Mouse (Mus musculus) mouse trophoblast stem cell (cell line): ENCODE results near the gene Chmp6.

Experiments
- in situ Hi-C, 2 experiments: fragments of 300-500 bp; cut with MseI, MboI; formaldehyde crosslinking; loops; 2 replicates in 1 of 2; 3 replicates in 1 of 2; pipeline ENCODE4 v1.15.1; 2025

Gene Chmp6

DNA sequence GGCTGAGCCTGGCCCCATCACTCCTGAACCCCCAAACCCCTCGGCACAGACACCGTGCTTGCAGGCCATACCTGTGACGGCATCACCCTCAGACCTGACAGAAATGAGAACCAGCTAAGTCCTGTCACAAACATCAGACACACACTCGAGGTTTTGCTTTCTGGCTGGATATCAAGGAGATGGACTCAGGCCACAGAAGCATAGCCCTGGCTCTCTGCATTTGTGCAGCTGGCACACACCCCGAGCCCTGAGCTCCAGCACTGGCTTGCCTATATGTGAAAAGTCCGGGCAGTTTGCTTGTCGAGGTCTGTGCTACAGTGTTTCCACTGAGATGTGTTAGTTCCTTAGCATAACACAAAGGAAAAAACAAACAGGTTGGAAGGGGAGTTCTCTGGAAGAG is 5.5 kb upstream of the Chmp6 start:
- in situ Hi-C loops, result loop anchor here in 1 of 2 experiments (10.0 kb wide), 1 partner anchor 413 kb away; the partner anchor contains the start of gene Endov

DNA sequence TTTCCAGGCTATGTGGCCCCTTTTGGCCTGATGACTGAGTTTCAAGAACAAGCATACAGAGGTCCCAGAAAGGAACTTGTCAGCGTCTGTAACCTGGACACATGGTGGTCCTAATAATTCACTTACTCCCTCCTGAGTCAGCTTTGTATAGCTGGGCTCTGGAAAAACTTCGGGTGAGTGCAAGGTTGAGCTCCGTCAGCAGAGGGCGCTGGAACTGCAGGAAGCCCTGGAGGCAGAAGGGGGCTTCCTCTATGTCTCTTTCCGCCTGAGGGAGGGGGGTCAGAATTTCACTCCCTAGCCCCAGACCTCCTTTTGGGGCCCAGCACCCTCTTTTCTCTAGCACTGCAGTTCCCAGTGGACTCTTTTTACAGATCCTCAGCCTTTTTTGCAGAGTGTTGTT is 3.8 kb upstream of the Chmp6 start:
- in situ Hi-C loops, result loop anchor here in 1 of 2 experiments (10.0 kb wide), 1 partner anchor 415 kb away; the partner anchor contains the start of gene Endov

DNA sequence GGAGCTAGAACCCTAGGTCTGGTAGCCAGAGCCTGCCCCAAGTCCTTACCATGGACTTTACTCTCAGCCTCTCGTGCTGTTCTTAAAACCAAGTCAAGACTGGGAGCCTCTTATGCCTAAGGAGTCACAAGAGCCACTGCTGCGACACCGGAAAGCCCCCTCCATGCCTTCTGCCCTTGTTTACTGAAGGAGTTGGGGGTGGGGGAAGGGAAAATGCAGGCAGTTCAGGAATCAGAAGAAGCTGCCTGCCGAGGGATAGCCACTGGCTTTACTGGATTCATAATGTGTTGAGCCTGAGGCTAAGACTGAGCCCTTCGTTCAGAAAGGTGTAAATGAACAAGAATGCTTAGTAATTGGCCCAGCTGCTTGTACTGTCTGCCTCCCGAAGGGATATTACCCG is 396 bp upstream of the Chmp6 start:
- in situ Hi-C loops, result no loop called here

DNA sequence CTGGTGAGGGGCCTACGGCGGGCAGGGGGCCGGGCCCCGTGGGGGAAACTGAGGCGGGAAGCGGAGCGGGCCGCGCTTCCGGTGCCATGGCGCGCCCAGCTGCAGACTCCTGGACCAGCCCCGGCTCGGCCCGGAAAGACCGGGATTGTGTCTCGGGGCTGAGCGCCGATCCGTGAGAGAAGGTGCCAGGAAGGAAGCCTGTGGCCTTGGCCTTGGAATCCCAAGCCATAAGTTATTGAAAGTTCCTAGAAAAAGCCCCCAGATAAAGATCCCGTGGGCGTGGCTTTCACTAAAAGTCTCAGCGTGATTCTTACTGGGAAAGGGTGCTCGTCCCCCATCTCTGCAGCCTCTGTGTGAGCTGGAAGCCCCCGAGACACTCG is 684 bp downstream of the Chmp6 start:
- in situ Hi-C loops, result no loop called here

DNA sequence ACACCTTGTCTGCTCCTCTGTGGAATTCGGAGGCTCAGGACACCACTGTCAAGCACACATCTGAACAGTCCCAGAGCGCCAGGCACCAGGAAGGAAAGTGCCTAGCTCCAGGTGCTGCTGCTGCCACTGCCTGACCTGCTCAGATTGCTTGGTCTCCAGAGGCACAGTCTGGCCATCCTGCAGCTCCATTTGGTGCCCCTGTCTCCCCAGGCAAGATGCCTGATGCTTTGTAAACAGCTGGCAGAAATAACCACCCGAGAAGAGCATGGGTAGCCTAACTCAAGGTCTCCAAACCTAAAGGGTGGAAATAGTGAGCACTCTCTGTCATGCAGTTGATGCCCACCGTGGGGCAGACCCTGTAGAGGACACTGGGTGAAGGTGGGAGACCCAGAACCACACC is 1.1 kb downstream of the Chmp6 start:
- in situ Hi-C loops, result no loop called here

DNA sequence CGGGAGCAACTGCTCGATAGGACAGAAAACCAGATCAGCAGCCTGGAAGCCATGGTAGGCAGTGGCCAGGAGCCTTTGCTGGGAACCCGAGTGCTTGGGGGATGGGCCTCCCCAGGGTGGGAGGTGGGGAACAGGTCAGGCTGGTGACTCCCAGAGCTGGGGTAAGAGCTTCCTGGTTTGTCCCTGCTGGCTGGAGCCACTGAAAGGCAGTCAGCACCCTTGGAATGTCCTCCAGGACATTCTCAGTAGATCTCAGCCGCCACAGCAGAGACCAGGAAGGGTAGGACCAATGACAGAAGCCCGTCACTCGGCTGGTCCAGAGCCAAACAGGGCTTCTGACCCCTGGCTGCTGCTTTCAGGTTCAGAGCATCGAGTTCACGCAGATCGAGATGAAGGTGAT is 2.4 kb downstream of the Chmp6 start:
- in situ Hi-C loops, result no loop called here

DNA sequence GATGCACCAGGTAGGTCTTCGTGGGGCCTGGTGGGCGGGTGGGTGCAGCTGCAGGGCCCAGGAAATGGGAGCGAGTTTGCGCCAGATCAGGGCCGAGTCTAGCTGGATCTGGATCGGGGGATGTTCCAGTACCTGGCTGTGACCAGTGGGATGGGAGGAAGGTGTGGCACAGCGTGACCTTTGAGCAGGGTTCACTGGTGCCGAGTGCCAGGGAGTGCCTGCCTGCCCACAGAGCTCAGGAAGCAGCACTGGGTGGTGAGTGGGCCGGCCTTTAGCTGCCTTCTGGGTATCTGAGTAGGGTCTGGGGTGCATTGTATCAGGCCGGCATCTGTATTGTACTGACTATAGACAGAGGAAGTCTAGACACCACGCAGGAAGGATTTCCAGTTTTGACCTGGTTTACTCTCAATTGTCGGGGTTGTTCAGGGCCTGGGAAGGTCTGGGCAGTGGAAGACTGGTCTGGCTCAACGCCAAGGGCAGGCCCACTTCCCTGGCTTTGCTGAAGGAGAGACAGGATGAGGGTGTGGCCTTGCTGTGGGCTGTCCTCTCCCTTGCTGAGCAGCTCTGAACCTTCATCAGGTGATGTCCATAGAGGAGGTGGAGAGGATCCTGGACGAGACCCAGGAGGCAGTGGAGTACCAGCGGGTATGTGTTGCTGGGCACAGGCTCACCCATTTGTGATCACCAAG is 3.0 kb downstream of the Chmp6 start:
- in situ Hi-C loops, result no loop called here

DNA sequence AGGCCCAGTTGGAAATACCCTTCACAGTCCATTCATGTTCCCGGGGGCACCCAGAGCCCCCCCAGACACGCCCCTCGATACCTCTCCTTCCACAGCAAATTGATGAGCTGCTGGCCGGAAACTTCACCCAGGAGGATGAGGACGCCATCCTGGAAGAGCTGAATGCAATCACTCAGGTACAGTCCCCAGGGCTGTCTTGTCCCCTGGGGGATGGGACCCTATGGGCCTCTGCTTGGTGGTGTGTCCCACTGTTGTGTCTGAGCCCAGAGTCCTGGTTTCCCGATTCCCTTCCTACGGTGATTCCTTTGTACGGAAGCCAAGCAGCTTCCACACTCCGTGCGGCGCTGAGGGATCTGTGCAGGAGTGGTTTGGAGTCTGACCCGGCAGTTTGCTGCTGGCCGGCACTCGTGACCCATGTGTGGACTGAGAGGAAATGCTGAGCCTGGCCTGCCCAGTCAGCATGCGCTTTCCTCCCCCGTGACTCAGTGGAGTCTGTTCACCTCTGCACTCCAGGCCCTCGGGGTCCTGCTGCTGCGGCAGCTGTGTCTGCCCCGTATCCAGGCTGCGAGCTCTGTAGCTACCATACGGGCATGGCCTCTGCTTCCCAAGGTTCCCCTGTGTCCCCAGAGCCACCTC is 3.7 kb downstream of the Chmp6 start:
- in situ Hi-C loops, result no loop called here

DNA sequence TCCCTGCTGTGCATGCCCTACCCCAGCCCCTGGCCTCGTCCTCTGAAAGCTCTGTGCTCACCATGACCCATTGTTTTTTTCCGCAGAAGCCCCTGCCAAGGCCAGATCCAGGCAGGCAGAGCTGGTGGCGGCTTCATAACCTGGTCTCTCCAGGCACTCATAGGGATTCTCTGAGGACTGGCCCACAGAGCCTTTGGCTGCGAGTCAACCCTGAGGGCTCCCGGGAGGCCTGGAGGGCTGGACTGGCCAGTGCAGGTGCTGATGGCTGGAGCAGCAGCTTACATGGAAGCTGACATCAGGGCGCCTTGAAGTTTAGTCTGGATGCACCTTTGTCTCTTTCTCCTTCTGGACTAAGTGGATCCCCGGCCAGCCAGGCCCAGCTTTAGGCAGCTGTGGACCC is 5.3 kb downstream of the Chmp6 start:
- in situ Hi-C loops, result no loop called here

DNA sequence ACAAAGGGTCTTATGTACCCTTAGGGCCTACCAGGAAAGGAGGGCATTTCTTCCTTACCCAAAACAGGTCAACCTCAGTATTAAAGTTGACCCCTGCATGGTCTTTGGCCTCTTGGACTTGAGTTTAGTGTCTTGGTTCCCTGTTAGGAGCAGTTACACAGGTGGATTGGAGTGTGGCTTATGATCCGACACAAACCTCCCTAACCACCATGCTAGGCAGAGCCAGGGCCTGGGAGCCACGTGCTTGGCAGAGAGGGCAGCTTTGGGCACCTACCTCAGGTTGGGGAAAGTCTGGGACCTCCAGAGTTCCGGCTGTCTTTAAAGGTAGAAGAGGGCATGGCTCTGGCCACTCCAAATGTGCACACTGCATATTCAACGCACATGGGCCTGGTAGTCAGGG is 6.2 kb downstream of the Chmp6 start:
- in situ Hi-C loops, result no loop called here

DNA sequence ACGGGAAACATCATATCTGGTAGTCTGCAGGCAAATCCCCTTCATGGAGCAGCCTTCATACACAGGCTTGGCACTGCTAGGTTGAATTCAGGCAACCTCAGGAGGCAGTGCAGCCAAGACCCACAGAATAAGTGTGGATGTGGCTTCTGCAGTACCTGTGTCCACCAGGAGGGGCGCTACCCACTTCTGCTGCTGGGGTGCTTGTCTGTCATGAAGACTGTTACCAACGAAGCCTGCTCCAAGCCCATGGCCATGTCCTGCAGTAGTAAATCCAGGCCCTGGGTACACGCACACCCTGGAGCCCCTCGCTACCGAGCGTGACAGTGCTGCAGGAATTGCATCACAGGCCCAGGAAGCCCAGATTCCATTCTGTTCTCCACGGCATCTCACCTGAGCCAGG is 6.7 kb downstream of the Chmp6 start:
- in situ Hi-C loops, result loop anchor here in 1 of 2 experiments (5.0 kb wide), 1 partner anchor 67 kb away; no protein-coding TSS in a partner anchor

DNA sequence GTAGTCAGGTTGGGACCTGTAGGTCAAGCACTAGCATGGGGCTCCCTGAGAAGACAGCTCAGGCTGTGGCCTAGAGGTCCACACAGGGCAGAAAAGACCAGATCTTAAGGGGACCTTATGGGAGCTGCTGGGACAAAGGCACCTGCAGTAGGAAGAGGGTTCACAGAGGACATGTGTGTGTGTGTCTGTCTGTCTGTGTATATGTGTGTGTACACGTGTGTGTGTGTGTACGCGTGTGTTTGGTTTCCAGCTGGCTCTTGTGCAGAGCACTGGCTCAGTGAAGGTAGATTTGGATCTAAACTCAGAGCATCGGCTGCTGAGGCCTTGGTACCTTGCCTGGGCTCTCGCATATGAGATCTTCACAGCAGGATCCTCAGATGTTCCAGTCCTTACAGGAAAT is 7.4 kb downstream of the Chmp6 start:
- in situ Hi-C loops, result loop anchor here in 1 of 2 experiments (5.0 kb wide), 1 partner anchor 67 kb away; no protein-coding TSS in a partner anchor

DNA sequence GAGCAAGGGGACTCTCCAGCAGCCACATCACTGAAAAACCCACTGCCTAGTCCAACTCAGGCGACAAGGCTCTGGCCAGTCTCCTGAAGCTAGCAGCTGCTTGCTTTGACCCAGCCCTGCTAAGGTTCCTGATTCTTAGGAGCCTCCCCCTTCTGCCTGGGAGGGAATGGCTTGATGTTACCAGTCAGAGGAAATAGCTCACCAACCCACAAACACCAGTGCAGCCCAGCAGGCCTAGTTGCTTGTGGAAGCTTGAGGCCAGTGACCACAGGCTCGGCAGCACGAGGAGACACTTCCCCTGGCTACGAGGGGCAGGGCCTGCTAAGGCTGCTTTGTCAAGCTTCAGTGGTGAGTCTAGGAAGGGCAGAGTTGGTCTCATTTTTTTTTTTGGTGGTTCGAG is 11.9 kb downstream of the Chmp6 start:
- in situ Hi-C loops, result no loop called here

DNA sequence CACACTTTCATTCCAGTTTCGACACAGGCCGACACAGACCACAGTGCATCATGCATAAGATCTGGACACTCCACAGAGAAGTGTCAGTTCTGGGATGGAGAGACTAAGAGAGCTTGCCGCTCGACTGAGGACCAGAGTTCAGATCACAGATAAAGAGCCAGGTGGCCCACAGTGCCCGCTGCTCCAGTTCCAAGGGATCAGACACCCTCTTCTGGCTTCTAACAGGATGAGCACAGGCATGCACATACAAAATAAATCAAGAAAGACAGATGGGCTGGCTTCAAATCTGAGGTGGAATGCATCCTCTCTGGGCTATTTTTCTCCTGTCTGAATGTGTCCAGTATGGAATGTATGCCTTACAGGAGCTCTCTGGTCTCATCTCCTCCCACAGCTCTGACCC is 13.5 kb downstream of the Chmp6 start:
- in situ Hi-C loops, result no loop called here

DNA sequence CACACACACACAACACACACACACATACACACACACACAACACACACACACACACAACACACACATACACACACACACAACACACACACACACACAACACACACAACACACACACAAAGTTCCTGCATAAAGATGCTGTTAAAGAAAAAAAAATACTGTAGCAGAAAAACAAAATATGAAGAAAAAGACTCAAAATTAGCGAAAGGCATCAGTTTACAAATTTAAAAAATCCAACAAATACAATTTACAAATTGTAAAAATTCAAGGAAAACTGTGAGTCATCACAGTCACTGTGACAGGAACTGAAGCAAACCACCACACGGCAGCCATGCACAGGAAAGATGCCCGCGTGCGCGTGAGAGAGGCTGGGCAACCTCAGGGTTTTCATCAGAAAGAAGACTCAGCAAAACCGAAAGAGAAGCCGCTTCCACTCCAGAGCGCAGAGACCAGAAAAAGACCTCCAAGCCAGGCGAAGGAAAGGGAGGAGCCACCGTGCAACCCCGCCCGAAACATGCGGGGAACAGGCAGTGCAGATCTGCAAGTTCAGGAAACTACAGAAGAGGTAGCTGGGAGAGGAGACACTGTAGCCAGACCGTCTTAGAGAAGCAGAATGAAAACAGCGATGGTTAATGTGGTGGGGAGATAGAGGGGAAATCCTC is 14.9 kb downstream of the Chmp6 start:
- in situ Hi-C loops, result no loop called here

DNA sequence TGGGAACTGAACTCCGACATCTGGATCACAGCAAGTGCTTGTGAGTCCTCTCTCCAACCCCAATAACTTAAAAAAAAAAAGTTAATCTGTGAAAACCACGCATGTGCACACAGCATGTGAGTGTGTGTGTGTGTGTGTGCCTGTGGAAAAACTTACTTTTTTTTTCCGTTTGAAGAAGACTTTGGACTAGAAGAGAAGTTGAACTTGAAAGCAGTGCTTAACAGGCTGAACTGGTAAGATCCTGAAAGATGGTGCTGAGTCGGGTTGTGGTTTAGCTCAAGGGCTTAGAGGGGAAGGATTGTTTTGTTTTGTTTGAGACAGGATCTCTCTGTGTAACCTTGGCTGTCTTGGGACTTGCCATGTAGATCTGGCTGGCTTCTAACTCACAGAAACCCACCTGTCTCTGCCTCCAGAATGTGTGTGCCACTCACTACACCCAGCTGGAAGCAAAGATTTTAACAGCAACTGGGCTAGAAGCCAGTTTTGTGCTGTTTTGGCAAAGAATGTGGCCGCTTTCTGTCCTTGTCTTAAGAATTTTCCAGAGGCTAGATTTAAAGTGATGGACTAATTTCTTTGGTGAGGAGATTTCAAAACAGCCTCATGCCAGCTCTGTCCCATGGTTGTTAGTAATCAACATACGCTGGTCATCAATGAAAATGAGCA is 16.5 kb downstream of the Chmp6 start:
- in situ Hi-C loops, result no loop called here

DNA sequence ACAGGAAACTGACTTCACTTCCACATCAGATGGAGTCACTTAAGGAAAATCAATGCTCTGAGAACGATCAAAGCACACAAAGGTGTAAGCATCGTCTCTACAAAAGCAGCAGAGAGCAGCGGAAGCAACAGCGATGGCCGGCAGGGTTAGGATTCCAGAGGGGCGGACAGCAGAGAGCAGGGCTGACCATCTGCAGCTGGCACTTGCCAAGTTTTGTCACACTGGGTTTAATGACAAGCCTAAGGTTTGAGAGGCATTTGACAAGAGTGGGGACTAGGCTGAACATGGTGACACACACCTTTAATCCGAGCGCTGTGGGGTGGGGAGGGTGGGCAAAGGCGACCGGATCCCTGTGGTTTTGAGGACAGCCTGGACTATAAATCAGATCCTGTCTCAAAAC is 18.6 kb downstream of the Chmp6 start:
- in situ Hi-C loops, result no loop called here

DNA sequence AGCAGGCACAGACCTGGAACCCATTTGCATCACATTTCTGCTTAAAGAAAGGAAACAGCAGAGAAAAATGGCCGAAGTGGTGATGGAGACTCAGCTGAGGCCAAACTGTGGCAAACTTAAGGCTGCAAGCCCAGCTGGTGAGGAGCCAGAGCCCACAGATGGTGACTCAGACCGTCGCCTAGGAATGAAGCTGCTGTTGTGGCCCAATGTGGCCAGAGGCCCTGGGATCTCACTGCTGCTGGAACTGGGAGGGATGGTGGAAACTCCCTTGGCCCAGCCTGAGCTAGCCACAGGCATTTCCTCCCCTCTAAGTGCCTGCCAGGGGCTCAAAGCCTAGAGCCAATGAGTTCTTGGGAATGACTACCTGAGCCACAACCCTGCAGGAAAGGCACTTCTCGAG is 19.9 kb downstream of the Chmp6 start:
- in situ Hi-C loops, result no loop called here

DNA sequence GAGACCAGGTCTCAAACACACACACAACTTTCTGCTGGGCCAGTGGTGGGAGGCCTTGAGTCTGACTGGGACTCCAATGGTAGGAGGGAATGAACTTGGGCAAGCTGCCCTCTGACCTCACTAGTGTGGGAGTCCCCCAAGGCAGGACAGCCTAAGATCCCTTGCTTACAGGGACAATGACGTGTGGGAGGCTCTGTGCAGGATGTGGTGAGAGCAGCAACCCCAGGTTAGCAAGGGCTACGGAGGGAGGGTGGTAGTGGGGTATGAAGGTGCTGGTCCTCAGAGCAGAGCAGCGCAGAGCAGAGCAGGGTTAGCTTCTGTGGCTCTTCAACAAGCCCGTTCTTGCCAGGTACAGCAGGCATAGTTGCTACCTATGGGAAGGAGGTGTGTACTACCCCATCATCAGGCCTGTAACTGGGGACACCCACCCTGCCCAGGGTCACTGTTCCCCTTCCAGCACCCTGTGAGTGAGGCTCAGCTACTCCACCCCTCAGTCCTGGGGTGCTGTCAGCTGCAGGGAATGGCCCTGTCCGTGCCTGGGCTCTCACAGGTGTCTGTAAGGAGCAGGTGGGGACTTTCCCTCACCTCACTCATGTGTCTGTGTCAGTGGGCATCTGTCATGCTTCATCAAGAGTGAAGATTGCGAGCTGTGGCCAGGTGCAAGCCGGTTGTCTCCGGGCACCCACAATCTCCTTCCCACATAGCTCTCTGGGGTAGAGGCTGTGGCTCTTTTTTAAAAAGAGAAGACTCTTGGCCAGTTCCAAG is 20.8 kb downstream of the Chmp6 start:
- in situ Hi-C loops, result no loop called here

DNA sequence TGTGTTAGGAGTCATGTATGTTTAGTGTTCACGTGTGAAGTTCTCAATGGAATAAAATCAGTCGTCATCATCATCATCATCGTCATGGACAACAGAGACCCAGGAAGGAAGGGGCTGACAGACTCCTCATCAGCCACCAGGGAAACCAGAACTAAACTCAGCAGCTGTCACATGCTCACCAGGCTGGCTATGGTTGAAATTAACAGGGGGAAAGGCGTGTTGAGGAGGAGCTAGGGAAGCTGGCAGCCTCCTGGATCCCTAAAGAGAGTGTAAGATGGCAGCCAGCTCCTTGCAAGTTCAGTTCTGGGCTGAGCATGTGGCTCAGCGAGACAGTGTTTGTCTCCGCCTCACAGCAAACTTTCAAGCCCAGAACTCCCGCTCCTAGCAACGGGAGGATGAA is 21.5 kb downstream of the Chmp6 start:
- in situ Hi-C loops, result no loop called here

DNA sequence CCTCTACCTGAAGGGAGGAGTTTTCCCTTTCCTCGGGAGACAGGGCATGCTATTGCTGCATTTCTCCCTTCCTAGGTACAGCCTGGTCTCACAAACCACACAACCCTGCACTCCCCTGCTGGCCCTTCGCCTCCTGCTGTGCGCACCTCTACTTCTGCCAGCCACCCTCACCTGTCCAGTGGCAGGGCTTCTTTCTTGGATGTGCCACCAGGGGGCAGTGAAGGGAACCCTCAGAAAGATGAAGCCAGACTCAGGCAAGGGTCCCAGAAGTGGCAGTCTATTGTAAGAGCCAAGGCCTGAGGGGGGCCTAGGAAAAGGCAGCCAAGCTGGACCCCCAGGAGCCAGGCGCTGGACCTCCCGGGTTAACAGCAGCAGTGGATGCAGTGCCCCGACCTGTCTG is 22.2 kb downstream of the Chmp6 start:
- in situ Hi-C loops, result no loop called here

DNA sequence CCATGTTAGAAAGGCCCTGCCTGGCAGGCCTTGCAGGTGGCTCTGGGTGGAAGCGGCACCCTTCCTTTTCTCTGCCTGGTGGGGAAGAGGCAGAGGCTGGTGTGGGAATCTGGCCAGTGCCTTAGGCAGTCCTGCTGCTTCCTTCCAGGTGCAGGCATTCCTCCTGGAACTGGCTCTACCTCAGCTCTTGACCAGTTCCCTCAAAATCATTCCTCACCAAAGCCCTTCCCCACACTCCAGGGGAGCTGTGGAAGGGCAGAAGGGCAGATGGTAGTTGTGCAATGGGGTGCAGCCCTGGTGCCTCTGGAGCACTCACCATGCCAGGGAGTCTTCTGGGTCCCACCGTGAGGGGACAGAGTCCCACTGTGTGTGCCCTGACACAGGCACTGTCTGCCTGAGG is 23.2 kb downstream of the Chmp6 start:
- in situ Hi-C loops, result no loop called here
